In genomic region chr1:34011051-34011677, GRCm38 (mm10) we compare ENCODE assay signal across 8 mouse cellular contexts.
A peak's percentile ranks its signal among the peaks of the same experiment; 100 is the strongest.
DNase-seq lines count a peak whose midpoint lies in the region; ATAC-seq and TF ChIP-seq lines count a peak whose summit lies in the region.

No protein-coding gene starts in this region.

- H3K4me1 ChIP-seq in cerebellum, adult 2 months (ENCODE audit: control insufficient read depth, insufficient read depth, low read length), result 0 out of 2 replicates have a peak, but pooled peaks cover 3% of the 10 kb centered on the region
- H3K4me1 ChIP-seq in hindbrain, embryonic 11.5 days (replicated peaks; ENCODE audit: control insufficient read depth, insufficient read depth, low read length), result peaks cover 6% of the 10 kb centered on the region; the same call in 1 of the 2 replicates

- WGBS in cerebellum, adult 2 months, result under 1% methylated on average over 47 of the region's 47 CpGs
- under 1% methylated on average over 38 of the region's 47 CpGs for WGBS in hindbrain, embryonic 11.5 days

- H3K4me2 ChIP-seq in hindbrain, embryonic 11.5 days (replicated peaks; ENCODE audit: low read depth, low read length), result peak overlapping the region; percentile 95

- no peaks in the 10 kb centered on the region for H3K36me3 ChIP-seq in hindbrain, embryonic 11.5 days (ENCODE audit: control insufficient read depth, insufficient read depth, low read length)

- H3K27ac ChIP-seq in cerebellum, adult 2 months (ENCODE audit: insufficient read depth, low read length), result 0 out of 2 replicates have a peak overlapping the region, but pooled peaks have one; percentile 53
- peak overlapping the region; percentile 82 for H3K27ac ChIP-seq in hindbrain, embryonic 11.5 days (ENCODE audit: low read depth, low read length)

- DNase-seq in MN1 (ENCODE audit: low spot score), result peak; percentile 92
- peak; percentile 58 to 65 for DNase-seq in cerebellum, adult 2 months
- peak; percentile 81 for DNase-seq in hindbrain, embryonic 11.5 days (ENCODE audit: low spot score)
- DNase-seq in layer of hippocampus, postnatal 25 days (ENCODE audit: extremely low spot score in 1 of 2, low spot score in 1 of 2), result peak; percentile 42 to 55
- peak; percentile 80 for DNase-seq in lung, postnatal 36 days
- DNase-seq in ovary, postnatal 36 days (ENCODE audit: low spot score), result peak; percentile 77
- DNase-seq in urinary bladder, adult 2 months (ENCODE audit: low spot score), result peak; percentile 50

- no peak for TF ChIP-seq CTCF in cerebellum, adult 2 months (IDR thresholded peaks at IDR 0.05; ENCODE audit: borderline replicate concordance, insufficient read depth, low read depth, low read length)

- ATAC-seq in frontal cortex, adult (ENCODE audit: low TSS enrichment), result peak; percentile 66
- peak; percentile 87 for ATAC-seq in hindbrain, embryonic 11.5 days (ENCODE audit: low FRiP score)

- peak; percentile 12; the same call in 1 of the 2 replicates for TF ChIP-seq POLR2A in cerebellum, adult 2 months (IDR thresholded peaks at IDR 0.05; ENCODE audit: borderline replicate concordance, insufficient read depth, low read length)

- H3K9me3 ChIP-seq in hindbrain, embryonic 11.5 days (ENCODE audit: control insufficient read depth, low read length), result no peaks in the 10 kb centered on the region

- no peaks in the 10 kb centered on the region for H3K27me3 ChIP-seq in cerebellum, adult 2 months (ENCODE audit: control insufficient read depth, insufficient read depth, low read length)
- H3K27me3 ChIP-seq in hindbrain, embryonic 11.5 days (ENCODE audit: control insufficient read depth, insufficient read depth, low read length), result no peaks in the 10 kb centered on the region

- peak overlapping the region; percentile 89 for H3K9ac ChIP-seq in hindbrain, embryonic 11.5 days (ENCODE audit: low read depth, low read length)

- peak overlapping the region; percentile 76 for H3K4me3 ChIP-seq in cerebellum, adult 2 months (replicated peaks; ENCODE audit: insufficient read depth, low read depth, low read length)
- peak overlapping the region; percentile 81 for H3K4me3 ChIP-seq in hindbrain, embryonic 11.5 days (ENCODE audit: low read depth, low read length)

Comparison
In these comparisons a context has a peak if more than half of its experiments do, and no peak if none do; other contexts are left out.
1. Peak in every context shown above with its lines: DNase-seq, ATAC-seq, H3K4me3 ChIP-seq and H3K27ac ChIP-seq.